In the genomic region with DNA sequence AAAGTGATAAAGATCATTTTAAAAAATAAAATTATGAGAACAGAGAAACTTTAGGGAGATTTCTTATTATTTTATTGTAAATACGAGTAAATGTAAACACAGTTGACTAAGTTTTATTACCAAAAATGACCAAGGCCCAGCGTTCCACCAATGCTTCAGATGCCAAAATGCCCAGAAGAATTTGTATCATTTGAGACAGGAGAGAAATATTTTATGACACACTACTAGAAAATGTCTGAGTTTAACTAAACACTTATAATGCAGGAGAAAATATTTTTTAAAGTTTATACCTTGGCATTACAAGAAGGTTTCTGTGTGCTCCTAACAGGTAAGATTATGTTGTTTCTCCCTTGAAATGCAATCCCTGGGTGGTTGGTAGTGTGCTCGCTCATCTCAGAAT, we compare ENCODE assay signal across 28 mouse cellular contexts.
"Had no signal": no experiment of that assay in that cellular context is flagged by ENCODE, and none has a peak within 500 bp of the region (broad histone marks: within the 10 kb centered on the region; RNA-seq: fewer than 3 reads in every experiment).

No protein-coding gene starts in this region.

- H3K9me3 ChIP-seq: embryonic facial prominence, embryonic 10.5 days; embryonic facial prominence, embryonic 12.5 days; embryonic facial prominence, embryonic 13.5 days; embryonic facial prominence, embryonic 15.5 days; forebrain, embryonic 10.5 days; forebrain, embryonic 12.5 days; forebrain, embryonic 13.5 days; forebrain, embryonic 15.5 days had no signal

- ATAC-seq: forebrain, embryonic 13.5 days; forebrain, embryonic 14.5 days; forebrain, embryonic 15.5 days; forebrain, embryonic 16.5 days; forebrain, postnatal 0 days had no signal

- H3K27ac ChIP-seq: embryonic facial prominence, embryonic 10.5 days; embryonic facial prominence, embryonic 12.5 days; embryonic facial prominence, embryonic 13.5 days; embryonic facial prominence, embryonic 15.5 days; forebrain, embryonic 10.5 days; forebrain, embryonic 12.5 days; forebrain, embryonic 13.5 days; forebrain, embryonic 15.5 days; gastrocnemius, adult 2 months; heart, adult 2 months had no signal

- H3K9ac ChIP-seq: embryonic facial prominence, embryonic 12.5 days; embryonic facial prominence, embryonic 13.5 days; embryonic facial prominence, embryonic 15.5 days; forebrain, embryonic 12.5 days; forebrain, embryonic 13.5 days; forebrain, embryonic 15.5 days; forebrain, postnatal 0 days had no signal

- H3K4me1 ChIP-seq: embryonic facial prominence, embryonic 13.5 days; embryonic facial prominence, embryonic 15.5 days; forebrain, embryonic 10.5 days; forebrain, embryonic 12.5 days; forebrain, embryonic 13.5 days; forebrain, embryonic 15.5 days had no signal

- H3K27me3 ChIP-seq: embryonic facial prominence, embryonic 12.5 days; embryonic facial prominence, embryonic 13.5 days; embryonic facial prominence, embryonic 15.5 days; forebrain, embryonic 12.5 days; forebrain, embryonic 13.5 days; forebrain, embryonic 15.5 days had no signal

- H3K4me2 ChIP-seq: embryonic facial prominence, embryonic 12.5 days; embryonic facial prominence, embryonic 13.5 days; embryonic facial prominence, embryonic 15.5 days; forebrain, embryonic 12.5 days; forebrain, embryonic 13.5 days; forebrain, embryonic 15.5 days had no signal

- H3K4me3 ChIP-seq: embryonic facial prominence, embryonic 10.5 days; embryonic facial prominence, embryonic 12.5 days; embryonic facial prominence, embryonic 13.5 days; embryonic facial prominence, embryonic 15.5 days; erythroblast, embryonic 14.5 days; forebrain, embryonic 10.5 days; forebrain, embryonic 12.5 days; forebrain, embryonic 13.5 days; forebrain, embryonic 15.5 days; gastrocnemius, adult 2 months; heart, adult 2 months had no signal

- DNase-seq: cerebellum, adult 8-10 months; cerebellum, adult 9-10 months; cerebellum, adult 9-11 months; cerebellum, postnatal 10 days; cerebellum, postnatal 14 days; cerebellum, postnatal 25 days; cerebellum, postnatal 36 days; embryo, embryonic 11 days; forebrain, postnatal 0 days; gastrocnemius, adult 2 months; gastrocnemius, postnatal 10 days; gastrocnemius, postnatal 14 days; gastrocnemius, postnatal 25 days; gastrocnemius, postnatal 36 days; heart, adult 11 months; heart, adult 18-20 months; heart, adult 2 months had no signal

- H3K36me3 ChIP-seq: embryonic facial prominence, embryonic 10.5 days; embryonic facial prominence, embryonic 12.5 days; embryonic facial prominence, embryonic 13.5 days; embryonic facial prominence, embryonic 15.5 days; forebrain, embryonic 10.5 days; forebrain, embryonic 12.5 days; forebrain, embryonic 15.5 days had no signal
